Mouse (Mus musculus) forebrain, embryonic 12.5 days (tissue): ENCODE results near the gene Ankrd39. TPM values are rescaled to one million over a fixed set of nuclear protein-coding genes. Genes with fewer than 3 reads are reported as not detected.

Experiments used
- ATAC-seq: fragments of 200-750 bp; cut with Nextera tagmentation; 2 replicates; pipeline ENCODE4 v1.8.0; 2017; ENCODE audit warnings: moderate TSS enrichment; ENCODE audit not compliant: low FRiP score
- H3K27ac ChIP-seq: fragments of 300-500 bp; sonication (generic); 2 replicates; pipeline ENCODE4 v1.5.1; 2016; ENCODE audit warnings: mild to moderate bottlenecking
- H3K27me3 ChIP-seq: fragments of 300-500 bp; sonication (generic); 2 replicates; pipeline ENCODE4 v1.6.1; 2016; ENCODE audit warnings: mild to moderate bottlenecking
- H3K36me3 ChIP-seq: fragments of 300-500 bp; sonication (generic); replicated peaks from 2 replicates; pipeline ENCODE4 v1.6.1; 2016; ENCODE audit warnings: mild to moderate bottlenecking
- H3K4me1 ChIP-seq: fragments of 300-500 bp; sonication (generic); 2 replicates; pipeline ENCODE4 v1.6.1; 2016
- H3K4me2 ChIP-seq: fragments of 300-500 bp; sonication (generic); 2 replicates; pipeline ENCODE4 v1.6.1; 2016; ENCODE audit warnings: mild to moderate bottlenecking, moderate library complexity
- H3K4me3 ChIP-seq: fragments of 300-500 bp; sonication (generic); replicated peaks from 2 replicates; pipeline ENCODE4 v1.5.1; 2016; ENCODE audit warnings: mild to moderate bottlenecking
- H3K9ac ChIP-seq: fragments of 300-500 bp; sonication (generic); 2 replicates; pipeline ENCODE4 v1.6.1; 2016; ENCODE audit warnings: mild to moderate bottlenecking
- H3K9me3 ChIP-seq: fragments of 300-500 bp; sonication (generic); 2 replicates; pipeline ENCODE4 v1.6.1; 2016
- WGBS: fragments of 180-500 bp; shearing (Covaris S2); methylation state at CpG from one replicate; pipeline ENCODE4 v1.1.7; 2016; 5-methylcytosine and 5-hydroxymethylcytosine counted together
- polyA plus RNA-seq: library from polyadenylated mRNA; unstranded; fragments of >200 nt; fragmentation: Nextera tagmentation; extraction: Ambion mirVana; gene quantifications from 2 replicates; pipeline ENCODE4 v1.2.1, GENCODE M21; 2016

Ankrd39 gene
- polyA plus RNA-seq, 1 experiment from 2014 or later = 16.7 TPM

DNA sequence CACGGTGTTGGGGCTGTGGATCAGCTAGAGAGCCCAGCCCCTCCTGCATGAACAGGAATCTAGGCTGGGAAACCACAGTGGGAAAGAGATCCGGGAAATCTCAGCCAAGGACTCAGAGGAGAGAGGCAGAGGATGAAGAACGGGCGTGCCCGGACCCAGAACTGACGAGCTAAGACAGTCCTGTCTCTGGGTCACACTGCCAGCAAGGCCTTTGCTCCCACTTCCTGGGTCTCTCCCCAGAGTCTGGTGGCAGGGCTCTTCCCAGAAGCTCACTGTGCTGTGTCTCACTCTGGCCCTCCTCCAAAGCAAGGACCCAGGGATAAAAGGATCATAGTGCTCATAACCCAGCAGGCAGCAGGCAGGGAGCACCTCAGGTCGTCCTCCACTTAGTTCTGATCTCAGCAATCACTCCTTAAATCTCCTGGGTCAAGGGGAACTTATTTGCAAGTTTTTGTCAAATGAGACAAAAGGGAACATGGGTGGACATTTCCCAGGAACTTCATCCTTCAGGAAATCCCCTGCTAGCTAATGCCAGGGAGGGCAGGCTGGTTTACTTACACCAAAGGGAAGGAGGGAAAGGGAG, 22.5 kb upstream of the Ankrd39 start:
- no peak overlapping the region for H3K27ac ChIP-seq
- H3K27me3 ChIP-seq = peaks cover 14% of the 10 kb centered on the region; the same call in 1 of the 2 replicates
- H3K9ac ChIP-seq = 0 out of 2 replicates have a peak overlapping the region, but pooled peaks have one; percentile 4
- H3K4me2 ChIP-seq = no peak overlapping the region
- peaks cover 5% of the 10 kb centered on the region; the same call in 1 of the 2 replicates for H3K4me1 ChIP-seq
- no peak for ATAC-seq
- H3K4me3 ChIP-seq = no peak overlapping the region
- H3K36me3 ChIP-seq = no peaks in the 10 kb centered on the region
- 50% methylated on average over 7 of the region's 7 CpGs for WGBS
- no peaks in the 10 kb centered on the region for H3K9me3 ChIP-seq

DNA sequence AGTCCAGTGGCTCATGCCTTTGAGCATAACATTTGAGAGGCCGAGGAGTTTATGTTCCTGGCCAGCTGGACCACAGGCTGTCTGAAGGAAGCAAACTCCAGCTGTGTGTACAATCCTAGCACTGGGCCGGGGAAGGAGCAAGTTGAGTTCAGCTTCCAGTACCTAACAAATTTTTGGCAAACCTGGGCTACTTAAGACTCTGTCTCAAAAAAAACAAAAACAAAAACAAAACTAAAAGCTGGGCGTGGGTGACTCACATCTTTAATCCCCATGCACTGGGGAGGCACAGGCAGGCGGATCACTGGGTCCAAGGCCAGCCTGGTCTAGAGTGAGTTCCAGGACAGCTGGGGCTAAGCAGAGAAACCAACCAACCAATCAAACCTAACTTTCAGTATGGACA, 21.5 kb upstream of the Ankrd39 start:
- 84% methylated on average over 4 of the region's 4 CpGs for WGBS
- Histone ChIP-seq H3K4me3 (no peak overlapping the region), H3K9ac (no peak overlapping the region), H3K27me3 (peaks cover 22% of the 10 kb centered on the region; the same call in 1 of the 2 replicates), H3K27ac (no peak overlapping the region), H3K4me2 (no peak overlapping the region), H3K36me3 (no peaks in the 10 kb centered on the region), H3K4me1 (peaks cover 5% of the 10 kb centered on the region; the same call in 1 of the 2 replicates), H3K9me3 (no peaks in the 10 kb centered on the region)
- ATAC-seq = no peak

- Histone ChIP-seq H3K27ac (no peak overlapping the region), H3K4me3 (no peak overlapping the region), H3K4me2 (no peak overlapping the region), H3K9ac (no peak overlapping the region), H3K36me3 (no peaks in the 10 kb centered on the region), H3K9me3 (no peaks in the 10 kb centered on the region), H3K4me1 (peaks cover 5% of the 10 kb centered on the region; the same call in 1 of the 2 replicates), H3K27me3 (peaks cover 22% of the 10 kb centered on the region; the same call in 1 of the 2 replicates)
- no peak for ATAC-seq
- 43% methylated on average over 21 of the region's 21 CpGs for WGBS
Observed at GRCm38 (mm10) chr1:36567818-36568603, 20.8 kb upstream of the Ankrd39 start.

DNA sequence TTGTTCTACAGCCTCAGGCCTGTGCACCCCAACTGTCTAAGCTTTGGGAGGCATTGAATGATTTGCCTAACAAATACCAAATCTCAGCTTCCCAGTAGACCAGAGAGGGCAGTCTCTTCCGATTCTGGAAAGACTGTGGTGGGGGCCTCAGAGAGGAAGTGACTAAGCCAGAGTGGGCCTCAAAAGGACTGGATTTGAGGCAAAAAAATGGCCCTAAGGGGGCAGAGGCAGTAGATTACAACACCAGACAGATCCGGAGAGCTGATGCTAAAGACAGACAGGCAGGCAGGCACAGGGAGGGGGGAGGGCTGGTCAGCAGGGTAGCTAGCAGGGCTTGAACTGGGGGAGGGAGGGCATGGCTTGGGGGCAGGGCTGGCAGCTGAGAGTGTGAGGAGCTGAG, 19.2 kb upstream of the Ankrd39 start:
- no peak for ATAC-seq
- no peak overlapping the region for H3K4me3 ChIP-seq
- no peak overlapping the region for H3K27ac ChIP-seq
- H3K4me1 ChIP-seq = peaks cover 5% of the 10 kb centered on the region; the same call in 1 of the 2 replicates
- no peak overlapping the region for H3K9ac ChIP-seq
- H3K36me3 ChIP-seq = no peaks in the 10 kb centered on the region
- 15% methylated on average over 2 of the region's 2 CpGs for WGBS
- H3K9me3 ChIP-seq = no peaks in the 10 kb centered on the region
- peaks cover 22% of the 10 kb centered on the region; the same call in 1 of the 2 replicates for H3K27me3 ChIP-seq
- H3K4me2 ChIP-seq = no peak overlapping the region

DNA sequence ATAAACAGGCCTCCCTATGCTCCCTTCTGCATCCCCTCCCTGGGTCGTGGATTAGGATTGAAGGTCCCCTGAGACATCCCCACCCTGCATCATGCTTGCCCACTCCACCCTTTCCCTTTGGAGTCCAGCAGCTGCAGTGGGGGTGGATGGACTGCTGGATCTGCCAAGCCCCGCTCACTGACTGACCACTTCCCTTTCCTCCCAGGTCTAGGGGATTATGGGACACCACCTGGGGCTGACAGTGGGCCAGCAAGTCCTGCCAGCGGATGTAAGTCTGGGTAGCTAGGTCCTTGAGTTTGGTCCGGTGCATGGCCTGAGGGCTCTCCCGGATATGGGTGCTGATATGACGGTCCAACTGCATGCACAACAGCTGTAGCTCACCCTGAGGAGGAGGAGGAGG, 16.9 kb upstream of the Ankrd39 start:
- H3K36me3 ChIP-seq = no peaks in the 10 kb centered on the region
- H3K27me3 ChIP-seq = peaks cover 36% of the 10 kb centered on the region
- H3K9me3 ChIP-seq = no peaks in the 10 kb centered on the region
- H3K9ac ChIP-seq = no peak overlapping the region
- no peak for ATAC-seq
- H3K4me2 ChIP-seq = no peak overlapping the region
- WGBS = 80% methylated on average over 6 of the region's 6 CpGs
- peaks cover 7% of the 10 kb centered on the region; the same call in 1 of the 2 replicates for H3K4me1 ChIP-seq
- no peak overlapping the region for H3K27ac ChIP-seq
- H3K4me3 ChIP-seq = no peak overlapping the region

DNA sequence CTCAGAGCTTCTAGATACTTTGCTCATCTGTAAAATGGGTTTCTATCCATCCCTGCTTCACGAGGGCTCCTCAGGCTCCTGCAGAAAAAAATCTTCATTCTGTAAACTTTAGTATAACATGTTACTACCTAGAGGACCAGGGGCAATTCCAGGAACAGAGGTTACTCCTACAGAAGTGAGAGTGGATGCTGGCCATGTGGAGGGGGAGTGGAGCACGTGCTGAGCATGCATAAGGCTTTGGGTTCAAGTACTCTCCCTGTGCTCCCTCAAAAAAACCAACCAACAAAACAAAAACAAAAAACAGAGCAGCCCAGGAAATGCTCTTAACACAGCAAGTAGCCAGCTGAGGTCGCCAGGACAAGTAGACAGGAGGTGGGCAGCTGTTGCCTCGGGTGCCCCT, 16.4 kb upstream of the Ankrd39 start:
- Histone ChIP-seq H3K4me3 (no peak overlapping the region), H3K4me1 (peaks cover 12% of the 10 kb centered on the region)
- WGBS = 71% methylated on average over 4 of the region's 4 CpGs

GRCm38 (mm10) chr1:36563197-36563596, 16.0 kb upstream of the Ankrd39 start:
- H3K9ac ChIP-seq = no peak overlapping the region
- peaks cover 35% of the 10 kb centered on the region for H3K27me3 ChIP-seq
- ATAC-seq = no peak
- H3K9me3 ChIP-seq = no peaks in the 10 kb centered on the region
- peaks cover 16% of the 10 kb centered on the region for H3K4me1 ChIP-seq
- no peaks in the 10 kb centered on the region for H3K36me3 ChIP-seq
- H3K4me2 ChIP-seq = no peak overlapping the region
- 83% methylated on average over 2 of the region's 2 CpGs for WGBS
- H3K27ac ChIP-seq = no peak overlapping the region
- no peak overlapping the region for H3K4me3 ChIP-seq

More for the DNA sequence above, 16.4 kb upstream of the Ankrd39 start:
- Histone ChIP-seq H3K9ac (no peak overlapping the region), H3K27ac (no peak overlapping the region), H3K27me3 (peaks cover 39% of the 10 kb centered on the region), H3K9me3 (no peaks in the 10 kb centered on the region), H3K36me3 (no peaks in the 10 kb centered on the region), H3K4me2 (no peak overlapping the region)
- no peak for ATAC-seq

GRCm38 (mm10) chr1:36562388-36562787, 15.1 kb upstream of the Ankrd39 start:
- H3K27ac ChIP-seq = no peak overlapping the region
- no peak overlapping the region for H3K4me2 ChIP-seq
- no peaks in the 10 kb centered on the region for H3K9me3 ChIP-seq
- peaks cover 33% of the 10 kb centered on the region for H3K27me3 ChIP-seq
- H3K9ac ChIP-seq = no peak overlapping the region
- 71% methylated on average over 4 of the region's 4 CpGs for WGBS
- H3K4me1 ChIP-seq = peaks cover 16% of the 10 kb centered on the region
- no peaks in the 10 kb centered on the region for H3K36me3 ChIP-seq
- H3K4me3 ChIP-seq = no peak overlapping the region
- no peak for ATAC-seq

- ATAC-seq = no peak
- Histone ChIP-seq H3K4me1 (peaks cover 12% of the 10 kb centered on the region), H3K36me3 (no peaks in the 10 kb centered on the region), H3K9ac (no peak overlapping the region), H3K27me3 (peaks cover 33% of the 10 kb centered on the region), H3K4me2 (no peak overlapping the region), H3K4me3 (no peak overlapping the region), H3K9me3 (no peaks in the 10 kb centered on the region), H3K27ac (no peak overlapping the region)
- 57% methylated on average over 6 of the region's 6 CpGs for WGBS
Observed at GRCm38 (mm10) chr1:36560903-36561302, 13.7 kb upstream of the Ankrd39 start.

- Histone ChIP-seq H3K36me3 (peaks cover 7% of the 10 kb centered on the region), H3K9me3 (no peaks in the 10 kb centered on the region), H3K27ac (no peak overlapping the region), H3K27me3 (peaks cover 33% of the 10 kb centered on the region), H3K4me1 (peaks cover 23% of the 10 kb centered on the region), H3K9ac (no peak overlapping the region), H3K4me3 (no peak overlapping the region), H3K4me2 (no peak overlapping the region)
- 66% methylated on average over 5 of the region's 5 CpGs for WGBS
- ATAC-seq = no peak
Observed at GRCm38 (mm10) chr1:36559888-36560287, 12.6 kb upstream of the Ankrd39 start.

DNA sequence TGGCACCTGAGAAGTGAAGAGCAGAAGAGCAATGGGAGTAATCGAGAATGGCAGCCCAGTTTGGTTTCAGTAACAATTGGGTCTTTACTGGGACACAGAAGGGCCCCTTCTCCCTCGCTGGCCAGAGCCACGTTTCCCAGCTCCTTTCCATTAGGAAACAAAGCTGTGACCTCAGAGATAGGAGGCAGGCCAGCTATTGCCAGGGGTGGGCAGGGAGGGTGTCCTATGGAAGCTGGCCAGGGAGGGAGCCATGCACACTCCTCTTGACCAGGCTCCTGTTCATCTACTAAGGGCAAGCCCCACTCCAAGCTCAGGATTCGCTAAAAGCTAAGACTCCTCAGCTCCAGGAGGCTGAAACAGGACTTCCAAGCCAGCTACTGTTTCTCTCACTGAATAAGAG, 12.0 kb upstream of the Ankrd39 start:
- H3K27me3 ChIP-seq = peaks cover 28% of the 10 kb centered on the region
- H3K36me3 ChIP-seq = peaks cover 13% of the 10 kb centered on the region
- no peak overlapping the region for H3K9ac ChIP-seq
- ATAC-seq = no peak
- H3K4me2 ChIP-seq = peak overlapping the region; percentile 99
- no peak overlapping the region for H3K4me3 ChIP-seq
- no peak overlapping the region for H3K27ac ChIP-seq
- 6% methylated on average over 4 of the region's 4 CpGs for WGBS
- H3K4me1 ChIP-seq = peaks cover 29% of the 10 kb centered on the region
- H3K9me3 ChIP-seq = no peaks in the 10 kb centered on the region

- peak within 1 kb of the TSS; percentile 92 for H3K9ac ChIP-seq
Observed at GRCm38 (mm10) chr1:36558031-36558993, 11.1 kb upstream of the Ankrd39 start, which contains the start of gene Sema4c. Sema4c (minus strand) TSS chr1:36558349.

More at GRCm38 (mm10) chr1:36558031-36558993, 11.1 kb upstream of the Ankrd39 start, which contains the start of gene Sema4c:
- Histone ChIP-seq H3K4me2 (peak within 1 kb of the TSS; percentile 99), H3K4me3 (peak within 1 kb of the TSS; percentile 96), H3K27ac (peak within 1 kb of the TSS; percentile 98), H3K27me3 (peaks cover 25% of the 10 kb centered on the region), H3K9me3 (no peaks in the 10 kb centered on the region), H3K4me1 (peaks cover 33% of the 10 kb centered on the region), H3K36me3 (peaks cover 23% of the 10 kb centered on the region)
- peak; percentile 70 for ATAC-seq
- under 1% methylated on average over 69 of the region's 69 CpGs for WGBS
